Mouse (Mus musculus): ENCODE results near the gene Hoxd9.

DNA sequence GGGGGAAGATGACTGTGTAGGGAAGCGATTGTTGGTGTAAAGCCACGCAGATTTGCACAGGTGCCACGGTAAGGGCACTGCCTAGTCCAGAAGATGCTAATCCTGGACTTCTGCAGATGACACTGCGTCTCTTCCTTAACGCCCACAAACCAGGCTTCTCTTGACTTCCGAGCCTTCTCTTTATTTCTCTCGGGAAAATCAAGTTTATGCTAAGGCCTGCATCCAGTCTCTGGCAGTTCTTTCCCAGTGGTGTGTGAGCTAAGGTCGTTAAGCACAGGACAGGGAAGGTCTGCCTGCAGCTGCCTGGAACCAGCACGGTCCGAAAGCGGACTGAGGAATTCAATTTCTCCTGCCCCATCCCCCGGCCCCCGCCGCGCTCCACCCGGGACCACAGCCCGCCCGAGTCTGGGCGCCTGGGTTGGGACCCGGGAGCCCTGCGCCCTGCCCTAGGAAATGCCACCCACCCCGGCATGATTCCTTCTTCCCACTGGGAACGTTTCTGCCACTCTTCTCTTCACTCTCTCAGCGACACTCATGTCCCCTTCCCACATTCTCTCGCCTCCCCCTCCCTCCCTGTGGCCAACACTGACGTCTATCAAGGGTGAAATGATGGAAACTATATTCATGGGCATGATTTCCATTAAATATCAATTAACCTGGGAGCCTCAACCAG is 6.3 kb downstream of the Hoxd9 start:
- TF ChIP-seq GATA1 (IDR thresholded peaks at IDR 0.05; ENCODE audit: low read length) (no peak), TAL1 (IDR thresholded peaks at IDR 0.05; ENCODE audit: low read length) (no peak)
